Mouse (Mus musculus) heart, postnatal 0 days (tissue): ENCODE results near the gene Fmo2. TPM values are rescaled to one million over a fixed set of nuclear protein-coding genes. Genes with fewer than 3 reads are reported as not detected.

ENCODE experiments used
- ATAC-seq: fragments of 200-750 bp; cut with Nextera tagmentation; 2 replicates; pipeline ENCODE4 v1.8.0; 2017; ENCODE audit warnings: low read depth, moderate number of reproducible peaks, moderate library complexity; ENCODE audit not compliant: insufficient read depth
- DNase-seq: peaks from one replicate; pipeline ENCODE4 v3.0.0-alpha.2; 2016; ENCODE audit warnings: low spot score
- H3K27ac ChIP-seq: fragments of 300-500 bp; sonication (generic); 2 replicates; pipeline ENCODE4 v1.5.1; 2014; ENCODE audit warnings: low read depth, mild to moderate bottlenecking
- H3K27me3 ChIP-seq: fragments of 300-500 bp; sonication (generic); 2 replicates; pipeline ENCODE4 v1.6.1; 2014; ENCODE audit warnings: low read length, mixed read lengths; ENCODE audit not compliant: control insufficient read depth, insufficient read depth
- H3K36me3 ChIP-seq: fragments of 300-500 bp; sonication (generic); replicated peaks from 2 replicates; pipeline ENCODE4 v1.6.1; 2014; ENCODE audit warnings: low read length, mixed read lengths; ENCODE audit not compliant: control insufficient read depth, insufficient read depth
- H3K4me1 ChIP-seq: fragments of 300-500 bp; sonication (generic); 2 replicates; pipeline ENCODE4 v1.6.1; 2014; ENCODE audit warnings: antibody characterized with exemption; ENCODE audit not compliant: control insufficient read depth, insufficient read depth
- H3K4me2 ChIP-seq: fragments of 300-500 bp; sonication (generic); 2 replicates; pipeline ENCODE4 v1.6.1; 2014; ENCODE audit warnings: low read depth, mild to moderate bottlenecking, low read length, moderate library complexity
- H3K4me3 ChIP-seq: fragments of 300-500 bp; sonication (generic); 2 replicates; pipeline ENCODE4 v1.5.1; 2014; ENCODE audit warnings: low read depth, low read length
- H3K9ac ChIP-seq: fragments of 300-500 bp; sonication (generic); replicated peaks from 2 replicates; pipeline ENCODE4 v1.6.1; 2014; ENCODE audit warnings: low read depth, low read length, mixed read lengths
- H3K9me3 ChIP-seq: fragments of 300-500 bp; sonication (generic); replicated peaks from 2 replicates; pipeline ENCODE4 v1.6.1; 2016; ENCODE audit warnings: low read length; ENCODE audit not compliant: control insufficient read depth
- CTCF ChIP-seq: IDR thresholded peaks from 2 replicates; pipeline ENCODE4 v1.5.1; 2016; ENCODE audit warnings: antibody characterized with exemption, control low read depth, low read depth
- EP300 ChIP-seq: IDR thresholded peaks from 2 replicates; pipeline ENCODE4 v1.6.1; 2016; ENCODE audit warnings: antibody characterized with exemption, low read depth
- WGBS: fragments of 180-500 bp; shearing (Covaris S2); extraction: QIAGEN DNeasy Blood & Tissue Kit; methylation state at CpG from one replicate; pipeline ENCODE4 v1.1.7; 2014; 5-methylcytosine and 5-hydroxymethylcytosine counted together
- polyA plus RNA-seq: library from polyadenylated mRNA; unstranded; fragments of >200 nt; fragmentation: Nextera tagmentation; extraction: Ambion mirVana; gene quantifications from 2 replicates; pipeline ENCODE4 v1.2.1, GENCODE M21; 2015
- total RNA-seq: library from RNA; depleted of rRNA; stranded (reverse); fragments of >200 nt; gene quantifications from 2 replicates; pipeline ENCODE4 v1.2.3, GENCODE M21; 2014; ENCODE audit warnings: low replicate concordance

Fmo2 gene
- total and polyA plus RNA-seq, 2 experiments from 2014 or later = 4.5 to 4.9 TPM

GRCm38 (mm10) chr1:162871701-162872311 is 26.7 kb downstream of the Fmo2 start:
- H3K36me3 ChIP-seq = no peaks in the 10 kb centered on the region
- H3K4me2 ChIP-seq = no peak overlapping the region
- H3K9ac ChIP-seq = no peak overlapping the region
- TF ChIP-seq CTCF (no peak), EP300 (no peak)
- 31% methylated on average over 9 of the region's 9 CpGs for WGBS
- DNase-seq (peak; percentile 24), ATAC-seq (no peak)
- H3K27me3 ChIP-seq = no peaks in the 10 kb centered on the region
- H3K4me3 ChIP-seq = no peak overlapping the region
- no peak overlapping the region for H3K27ac ChIP-seq
- H3K4me1 ChIP-seq = no peaks in the 10 kb centered on the region
- no peaks in the 10 kb centered on the region for H3K9me3 ChIP-seq

DNA sequence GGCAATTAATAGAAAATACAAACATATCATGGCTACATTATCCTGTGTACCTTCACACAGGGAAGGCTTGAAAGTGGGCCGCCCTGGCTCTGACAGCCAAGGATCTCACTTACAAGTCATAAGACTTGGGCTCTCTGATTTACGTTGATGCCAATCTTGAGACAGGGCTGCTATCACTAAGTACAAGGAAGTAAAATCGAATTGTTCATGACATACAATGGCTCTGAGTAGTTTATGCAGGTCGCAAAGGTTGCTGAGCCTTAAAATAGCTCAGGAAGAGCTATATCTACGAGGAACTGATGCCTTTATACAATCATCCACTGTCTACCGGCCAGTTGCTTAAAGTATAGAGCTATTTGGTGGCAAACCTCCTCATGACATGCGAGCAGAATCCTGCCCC is 27.5 kb downstream of the Fmo2 start:
- 60% methylated on average over 7 of the region's 7 CpGs for WGBS
- DNase-seq = no peak
- Histone ChIP-seq H3K4me1 (no peaks in the 10 kb centered on the region), H3K27ac (no peak overlapping the region), H3K27me3 (no peaks in the 10 kb centered on the region), H3K9me3 (no peaks in the 10 kb centered on the region), H3K4me2 (no peak overlapping the region), H3K4me3 (no peak overlapping the region), H3K36me3 (no peaks in the 10 kb centered on the region), H3K9ac (no peak overlapping the region)
- no peak for ATAC-seq
- TF ChIP-seq CTCF = no peak
- no peak for TF ChIP-seq EP300

DNA sequence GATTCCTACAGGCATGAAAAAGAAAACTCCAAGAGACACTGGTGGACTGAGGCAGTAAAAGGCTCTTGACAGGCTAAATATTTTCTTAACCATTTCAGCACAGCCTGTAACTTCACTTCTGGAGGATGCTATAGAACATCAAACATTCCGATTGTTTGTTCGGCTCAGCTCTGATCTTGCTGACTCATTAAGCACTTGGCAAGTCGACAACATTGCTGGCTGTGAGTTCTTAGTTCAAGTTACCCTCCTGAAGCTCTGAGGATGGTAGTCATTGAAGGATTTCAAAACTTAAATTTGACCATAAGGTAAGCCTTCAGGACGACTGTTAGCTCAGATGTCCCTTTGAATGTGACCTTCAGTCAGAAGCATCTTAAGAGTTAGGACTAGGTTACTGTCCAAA is 31.1 kb downstream of the Fmo2 start:
- 69% methylated on average over 4 of the region's 4 CpGs for WGBS
- no peak for TF ChIP-seq CTCF
- TF ChIP-seq EP300 = no peak
- H3K27ac ChIP-seq = no peak overlapping the region
- H3K4me2 ChIP-seq = no peak overlapping the region
- no peaks in the 10 kb centered on the region for H3K4me1 ChIP-seq
- no peaks in the 10 kb centered on the region for H3K36me3 ChIP-seq
- H3K9me3 ChIP-seq = no peaks in the 10 kb centered on the region
- no peaks in the 10 kb centered on the region for H3K27me3 ChIP-seq
- no peak overlapping the region for H3K4me3 ChIP-seq
- no peak for DNase-seq
- no peak overlapping the region for H3K9ac ChIP-seq
- no peak for ATAC-seq

- DNase-seq (peak; percentile 21), ATAC-seq (peak; percentile 33; the same call in 1 of the 2 replicates)
- 55% methylated on average over 7 of the region's 7 CpGs for WGBS
- peak; percentile 80 for TF ChIP-seq EP300
- TF ChIP-seq CTCF = no peak
- no peaks in the 10 kb centered on the region for H3K36me3 ChIP-seq
- H3K27ac ChIP-seq = peak within 1 kb of the TSS; percentile 71
- H3K27me3 ChIP-seq = no peaks in the 10 kb centered on the region
- no peaks in the 10 kb centered on the region for H3K4me1 ChIP-seq
- no peak within 1 kb of the TSS for H3K9ac ChIP-seq
- H3K4me2 ChIP-seq = peak within 1 kb of the TSS; percentile 30
- H3K4me3 ChIP-seq = peak within 1 kb of the TSS; percentile 21
- H3K9me3 ChIP-seq = no peaks in the 10 kb centered on the region
Observed at GRCm38 (mm10) chr1:162866280-162866681, 32.2 kb downstream of the Fmo2 start, which contains the start of gene Fmo1. Gene Fmo1, minus strand, starts transcription at chr1:162866610.

DNA sequence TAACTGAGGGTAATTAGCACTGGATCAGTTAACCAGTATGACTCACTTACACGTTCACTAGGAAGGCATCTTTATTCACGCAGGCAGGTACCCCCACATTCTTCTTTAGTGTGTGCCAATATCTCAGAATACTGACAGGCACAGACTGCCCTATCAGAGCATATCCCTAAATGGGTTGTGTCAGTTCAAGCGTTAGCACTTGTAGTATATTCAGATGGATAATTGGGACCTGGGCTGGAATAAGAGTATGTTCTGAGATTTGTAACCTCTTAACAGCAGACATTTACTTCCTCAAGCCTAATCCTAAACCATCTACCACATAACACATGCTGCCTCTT is 33.1 kb downstream of the Fmo2 start:
- DNase-seq (no peak), ATAC-seq (no peak)
- Histone ChIP-seq H3K4me1 (no peaks in the 10 kb centered on the region), H3K4me3 (peak overlapping the region; percentile 21), H3K9me3 (no peaks in the 10 kb centered on the region), H3K9ac (no peak overlapping the region), H3K27ac (no peak overlapping the region), H3K4me2 (peak overlapping the region; percentile 30), H3K27me3 (no peaks in the 10 kb centered on the region), H3K36me3 (no peaks in the 10 kb centered on the region)
- 43% methylated on average over 3 of the region's 3 CpGs for WGBS
- no peak for TF ChIP-seq CTCF
- TF ChIP-seq EP300 = no peak

DNA sequence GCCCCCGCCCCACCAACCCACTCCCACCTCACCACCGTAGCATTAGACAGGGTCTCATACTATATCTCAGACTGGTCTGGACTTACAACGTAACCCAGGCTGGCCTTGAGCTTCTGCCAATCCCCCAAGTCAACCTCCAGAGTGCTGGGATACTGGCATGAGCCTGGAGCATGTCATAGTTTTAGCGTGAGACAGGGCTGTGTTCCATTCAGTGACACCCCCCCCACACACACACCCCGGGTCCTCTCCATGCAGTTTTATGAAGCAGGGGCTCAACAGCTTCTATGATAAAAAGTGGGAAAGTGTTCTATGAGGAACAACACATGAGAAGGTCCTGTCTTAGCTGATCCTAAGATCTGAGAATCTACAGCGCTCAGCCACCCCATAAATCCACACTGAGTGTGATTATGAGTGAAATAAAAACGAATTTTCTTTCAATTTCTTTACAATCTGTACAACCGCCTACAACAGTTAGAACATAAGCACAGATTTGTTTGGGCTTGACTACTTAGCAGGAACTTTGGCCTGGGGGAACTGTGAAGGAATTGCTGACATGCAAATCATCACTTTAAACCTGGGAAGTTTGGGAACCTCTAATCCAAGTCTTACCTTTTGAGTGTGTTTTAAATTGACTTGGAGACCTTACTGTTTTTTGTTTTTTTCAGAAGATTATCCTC is 33.6 kb downstream of the Fmo2 start:
- Histone ChIP-seq H3K9ac (no peak overlapping the region), H3K9me3 (no peaks in the 10 kb centered on the region), H3K36me3 (no peaks in the 10 kb centered on the region), H3K4me1 (no peaks in the 10 kb centered on the region), H3K27me3 (no peaks in the 10 kb centered on the region), H3K4me3 (peak overlapping the region; percentile 21), H3K4me2 (peak overlapping the region; percentile 30), H3K27ac (no peak overlapping the region)
- TF ChIP-seq EP300 (no peak), CTCF (no peak)
- ATAC-seq = no peak
- no peak for DNase-seq
- 57% methylated on average over 8 of the region's 8 CpGs for WGBS
